Mouse (Mus musculus): ENCODE measurements at regions not wholly inside any gene's neighbourhood (a gene's known extent, or its start where the extent isn't known, plus 50 kb on each side); places are given as distances from the start of the nearest gene placed in this dataset.

DNA sequence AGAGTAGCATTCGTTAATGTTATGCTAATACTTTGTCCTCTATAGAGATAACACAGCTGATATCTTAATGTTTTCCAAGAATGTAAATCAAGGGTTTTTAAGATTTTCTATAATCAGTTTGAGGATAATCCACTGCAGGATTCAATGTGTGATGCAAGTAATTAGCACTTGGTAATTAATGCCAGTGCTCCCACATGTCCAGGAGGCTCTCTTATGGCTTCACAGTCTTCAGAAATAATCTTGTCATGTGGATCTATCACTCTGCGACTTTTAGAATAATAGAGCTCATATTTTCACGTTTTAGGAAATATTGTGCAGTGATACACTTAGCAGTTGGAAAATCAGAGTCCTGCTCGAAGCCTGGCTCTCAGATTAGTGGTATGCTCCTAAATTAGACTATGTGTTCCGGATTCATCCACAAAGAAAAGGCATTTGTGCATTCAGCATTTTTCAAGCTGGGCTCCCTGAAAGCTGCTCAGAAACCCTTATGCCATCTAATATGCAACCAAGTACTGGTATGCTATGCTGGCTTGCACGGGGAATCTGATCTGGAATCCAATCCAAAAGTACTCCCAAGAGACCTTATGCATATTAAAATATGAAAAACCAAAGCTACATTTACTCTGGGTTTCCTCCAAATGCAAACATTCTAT lies 1302.8 kb upstream of the Tyrp1 start:
- no peak for DNase-seq (ENCODE audit: low read depth)

DNA sequence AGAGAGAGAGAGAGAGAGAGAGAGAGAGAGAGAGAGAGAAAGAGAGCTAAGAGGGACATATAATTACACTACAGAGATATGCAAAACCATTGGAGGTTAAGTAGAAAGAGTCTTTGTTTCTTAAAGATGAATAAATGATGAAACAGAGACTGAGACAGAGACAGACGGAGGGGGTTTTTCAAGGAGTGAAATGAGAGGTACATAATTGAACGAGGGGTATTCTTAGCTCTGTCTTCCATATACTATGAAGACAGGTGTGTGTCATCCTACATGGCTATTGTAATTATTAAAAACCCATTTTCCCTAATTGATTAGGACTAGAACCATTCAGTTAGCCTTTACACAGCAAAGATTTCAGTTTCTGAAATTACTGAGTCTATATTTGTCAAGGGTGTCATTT lies 1302.2 kb upstream of the Tyrp1 start:
- DNase-seq (ENCODE audit: low read depth): no peak

DNA sequence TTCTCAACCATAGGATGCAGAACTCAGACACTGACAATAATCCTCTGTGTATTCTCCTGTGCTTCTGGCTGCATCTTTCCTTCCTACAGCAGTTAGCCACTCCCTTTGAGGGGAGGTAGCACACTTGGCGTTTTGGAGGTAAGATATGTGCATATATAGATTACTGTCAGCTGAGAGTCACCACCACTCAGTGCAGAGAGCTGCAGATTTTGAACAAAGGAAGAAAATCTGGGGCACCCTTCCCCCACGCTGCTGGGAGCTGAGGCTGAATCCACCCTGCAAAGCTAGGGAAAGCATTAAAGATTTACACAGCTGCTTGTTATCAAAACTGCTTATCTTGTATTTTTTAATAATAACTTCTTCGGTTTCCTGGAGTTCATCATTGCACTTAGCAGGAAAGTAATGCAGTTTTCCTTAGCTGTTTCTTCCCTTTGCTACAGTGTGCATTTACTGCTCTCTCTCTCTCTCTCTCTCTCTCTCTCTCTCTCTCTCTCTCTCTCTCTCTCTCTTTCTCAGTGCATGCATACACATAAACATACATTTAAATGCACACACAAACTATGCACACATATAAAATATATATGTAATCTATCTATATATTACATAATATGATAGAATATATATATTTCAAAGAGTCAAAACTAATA lies 1301.4 kb upstream of the Tyrp1 start:
- no peak for DNase-seq (ENCODE audit: low read depth)

DNA sequence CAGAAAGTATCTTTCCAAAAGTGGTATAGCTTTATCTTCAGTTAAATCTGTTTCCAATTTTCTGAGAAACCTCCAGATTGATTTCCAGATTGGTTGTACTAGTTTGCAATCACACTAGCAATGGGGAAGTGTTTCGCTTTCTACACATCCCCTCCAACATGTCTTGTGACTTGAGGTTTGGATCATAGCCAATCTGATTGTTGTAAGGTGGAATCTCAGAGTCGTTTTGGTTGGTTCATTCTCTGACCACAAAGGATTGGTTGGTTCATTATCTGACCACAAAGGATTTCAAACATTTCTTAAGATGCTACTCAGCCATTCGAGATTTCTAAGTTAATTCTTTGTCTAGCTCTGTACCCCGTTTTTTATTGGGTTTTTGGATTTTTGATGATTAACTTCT lies 1288.5 kb upstream of the Tyrp1 start:
- peak; percentile 61 for DNase-seq (ENCODE audit: low read depth)
